Mouse (Mus musculus) heart, postnatal 0 days (tissue): ENCODE measurements around the gene Abhd10.

Source experiments
- CTCF ChIP-seq: IDR thresholded peaks from 2 replicates; pipeline ENCODE4 v1.5.1; 2016; ENCODE audit warnings: antibody characterized with exemption, control low read depth, low read depth
- EP300 ChIP-seq: IDR thresholded peaks from 2 replicates; pipeline ENCODE4 v1.6.1; 2016; ENCODE audit warnings: antibody characterized with exemption, low read depth

DNA sequence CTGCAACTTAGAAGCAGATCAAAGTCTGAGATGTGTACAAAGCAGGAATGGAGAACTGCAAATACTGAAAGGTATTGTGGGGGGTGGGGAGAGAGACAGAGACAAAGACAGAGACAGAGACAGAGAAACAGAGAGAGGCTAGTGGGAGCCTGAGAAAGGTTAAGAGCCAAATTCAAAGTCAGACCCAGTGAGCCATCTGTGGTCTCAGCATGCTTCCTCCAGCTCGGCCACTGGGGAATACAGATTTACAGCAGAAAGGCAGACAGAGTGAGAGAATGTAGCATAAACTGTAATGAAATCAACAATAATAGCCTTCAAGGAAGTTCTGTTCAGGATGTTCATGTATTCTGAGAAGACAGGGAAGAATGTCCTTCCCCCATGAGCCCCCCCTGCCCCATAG, 28.9 kb downstream of the Abhd10 start:
- TF ChIP-seq EP300, result no peak
- TF ChIP-seq CTCF, result no peak
